Mouse (Mus musculus): ENCODE results near the gene Nagk.

The Nagk gene

GRCm38 (mm10) chr6:83818996-83819395 lies 24.2 kb downstream of the Nagk start:
- no peak for DNase-seq

- no peak for DNase-seq
Observed at GRCm38 (mm10) chr6:83820727-83821515, 26.1 kb downstream of the Nagk start.

- no peak for DNase-seq
Observed at GRCm38 (mm10) chr6:83821856-83822255, 27.1 kb downstream of the Nagk start.

GRCm38 (mm10) chr6:83830941-83831605 lies 36.3 kb downstream of the Nagk start:
- peak in 1 of 2 experiments; percentile 33 for DNase-seq

GRCm38 (mm10) chr6:83831606-83832123 lies 36.9 kb downstream of the Nagk start, which contains the start of gene Paip2b:
TSS of gene Paip2b (minus strand) at chr6:83831741.
- DNase-seq: peak; percentile 99

- DNase-seq: peak in 1 of 2 experiments; percentile 17
Observed at GRCm38 (mm10) chr6:83832393-83832792, 37.6 kb downstream of the Nagk start.

GRCm38 (mm10) chr6:83836826-83837225 lies 42.0 kb downstream of the Nagk start:
- no peak for DNase-seq

GRCm38 (mm10) chr6:83838046-83838445 lies 43.3 kb downstream of the Nagk start:
- DNase-seq: no peak

GRCm38 (mm10) chr6:83840086-83840485 lies 45.3 kb downstream of the Nagk start:
- DNase-seq: no peak

- DNase-seq: no peak
Observed at GRCm38 (mm10) chr6:83844913-83845312, 50.1 kb downstream of the Nagk start.

GRCm38 (mm10) chr6:83846141-83846540 lies 51.4 kb downstream of the Nagk start:
- DNase-seq: no peak

GRCm38 (mm10) chr6:83849446-83849845 lies 54.7 kb downstream of the Nagk start:
- no peak for DNase-seq
